Mouse (Mus musculus): ENCODE data around the gene Cnksr3. TPM values are rescaled to one million over a fixed set of nuclear protein-coding genes. Genes with fewer than 3 reads are reported as not detected.

Gene Cnksr3
- total RNA-seq (2014; fragmentation: Nextera tagmentation) (9.3 and 9.6 TPM in 2 replicates), total RNA-seq (2017) (6.7 and 7.1 TPM in 2 replicates)

- ATAC-seq (replicated peaks; ENCODE audit: low FRiP score, low TSS enrichment, poor library complexity, severe bottlenecking): peak; percentile 72
These were observed at the start of gene Cnksr3 for GRCm38 (mm10) chr10:7211696-7212482. Cnksr3 (minus strand) TSS chr10:7212237.

GRCm38 (mm10) chr10:7260166-7261108, 48.4 kb upstream of the Cnksr3 start:
- ATAC-seq (replicated peaks; ENCODE audit: low FRiP score, low TSS enrichment, poor library complexity, severe bottlenecking): no peak

- no peak for ATAC-seq (replicated peaks; ENCODE audit: low FRiP score, low TSS enrichment, poor library complexity, severe bottlenecking)
These were observed 46.6 kb upstream of the Cnksr3 start for GRCm38 (mm10) chr10:7258607-7259006.

GRCm38 (mm10) chr10:7250455-7250854, 38.4 kb upstream of the Cnksr3 start:
- ATAC-seq (replicated peaks; ENCODE audit: low FRiP score, low TSS enrichment, poor library complexity, severe bottlenecking): no peak

GRCm38 (mm10) chr10:7234601-7235000, 22.6 kb upstream of the Cnksr3 start:
- no peak for ATAC-seq (replicated peaks; ENCODE audit: low FRiP score, low TSS enrichment, poor library complexity, severe bottlenecking)

GRCm38 (mm10) chr10:7217551-7218127, 5.6 kb upstream of the Cnksr3 start:
- ATAC-seq (replicated peaks; ENCODE audit: low FRiP score, low TSS enrichment, poor library complexity, severe bottlenecking): no peak

GRCm38 (mm10) chr10:7214718-7215117, 2.7 kb upstream of the Cnksr3 start:
- no peak for ATAC-seq (replicated peaks; ENCODE audit: low FRiP score, low TSS enrichment, poor library complexity, severe bottlenecking)

GRCm38 (mm10) chr10:7213066-7213630, 1.1 kb upstream of the Cnksr3 start:
- 0 out of 2 replicates have a peak, but pooled peaks have one; percentile 24 for ATAC-seq (replicated peaks; ENCODE audit: low FRiP score, low TSS enrichment, poor library complexity, severe bottlenecking)

GRCm38 (mm10) chr10:7212537-7212936, 500 bp upstream of the Cnksr3 start:
- ATAC-seq (replicated peaks; ENCODE audit: low FRiP score, low TSS enrichment, poor library complexity, severe bottlenecking): 0 out of 2 replicates have a peak, but pooled peaks have one; percentile 21

GRCm38 (mm10) chr10:7210991-7211695, 894 bp downstream of the Cnksr3 start:
- peak; percentile 72 for ATAC-seq (replicated peaks; ENCODE audit: low FRiP score, low TSS enrichment, poor library complexity, severe bottlenecking)

GRCm38 (mm10) chr10:7209691-7210455, 2.2 kb downstream of the Cnksr3 start:
- no peak for ATAC-seq (replicated peaks; ENCODE audit: low FRiP score, low TSS enrichment, poor library complexity, severe bottlenecking)

- no peak for ATAC-seq (replicated peaks; ENCODE audit: low FRiP score, low TSS enrichment, poor library complexity, severe bottlenecking)
These were observed 3.1 kb downstream of the Cnksr3 start for GRCm38 (mm10) chr10:7208859-7209441.

GRCm38 (mm10) chr10:7207301-7207700, 4.7 kb downstream of the Cnksr3 start:
- ATAC-seq (replicated peaks; ENCODE audit: low FRiP score, low TSS enrichment, poor library complexity, severe bottlenecking): no peak

- no peak for ATAC-seq (replicated peaks; ENCODE audit: low FRiP score, low TSS enrichment, poor library complexity, severe bottlenecking)
These were observed 5.5 kb downstream of the Cnksr3 start for GRCm38 (mm10) chr10:7206571-7206970.

GRCm38 (mm10) chr10:7205576-7205975, 6.5 kb downstream of the Cnksr3 start:
- ATAC-seq (replicated peaks; ENCODE audit: low FRiP score, low TSS enrichment, poor library complexity, severe bottlenecking): no peak

- ATAC-seq (replicated peaks; ENCODE audit: low FRiP score, low TSS enrichment, poor library complexity, severe bottlenecking): no peak
These were observed 7.1 kb downstream of the Cnksr3 start for GRCm38 (mm10) chr10:7204953-7205352.

- ATAC-seq (replicated peaks; ENCODE audit: low FRiP score, low TSS enrichment, poor library complexity, severe bottlenecking): no peak
These were observed 9.5 kb downstream of the Cnksr3 start for GRCm38 (mm10) chr10:7202576-7202975.

GRCm38 (mm10) chr10:7200665-7201064, 11.4 kb downstream of the Cnksr3 start:
- ATAC-seq (replicated peaks; ENCODE audit: low FRiP score, low TSS enrichment, poor library complexity, severe bottlenecking): no peak

All from megakaryocyte-erythroid progenitor cell, adult 5-6 weeks (primary cell).